Mouse (Mus musculus): ENCODE results near the gene Cab39. TPM values are rescaled to one million over a fixed set of nuclear protein-coding genes. Genes with fewer than 3 reads are reported as not detected.

Gene Cab39
- polyA plus RNA-seq, 1 experiment from 2014 or later = 74.3 TPM

- DNase-seq (ENCODE audit: low read depth, low spot score) = no peak
- ChIA-PET CTCF (interaction anchor here (2.6 kb wide), 1 partner anchor 12 kb away, joined by 14 read pairs; no protein-coding TSS in a partner anchor), POLR2A (interaction anchor here (1.4 kb wide), 1 partner anchor 50 kb away, joined by 3 read pairs; the partner anchor contains the start of gene Cab39)
- no peaks in the 10 kb centered on the region for H3K27me3 ChIP-seq
- in situ Hi-C loops (cut with MboI; ENCODE audit: low pct_unique_long_range_greater_than_20kb) = loop anchor here (5.0 kb wide), 1 partner anchor 106 kb away; no protein-coding TSS in a partner anchor
- no peak for ATAC-seq
- no peak for TF ChIP-seq CTCF (IDR thresholded peaks at IDR 0.05)
These were observed 50.1 kb downstream of the Cab39 start for GRCm38 (mm10) chr1:85843291-85843863.

DNA sequence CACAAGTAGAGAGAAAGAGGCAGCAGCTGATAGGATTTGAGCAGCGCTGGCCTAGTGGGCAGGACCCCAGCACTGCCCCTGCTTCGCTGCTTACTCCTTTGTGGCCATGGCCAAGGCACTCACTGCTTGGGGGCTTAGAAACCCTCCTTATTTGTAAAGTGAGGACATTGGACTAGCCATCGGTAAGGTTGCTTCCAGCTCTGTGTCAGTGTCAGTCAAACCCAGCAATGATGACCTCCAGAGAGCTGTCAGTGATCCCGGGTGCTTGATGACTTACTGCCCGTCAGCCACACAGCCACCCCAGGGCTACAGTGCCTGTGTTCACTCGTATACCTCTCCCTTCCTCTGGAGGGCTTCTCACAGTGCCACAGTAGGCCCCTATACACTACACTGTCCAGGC is 51.7 kb downstream of the Cab39 start:
- no peak for ATAC-seq

DNA sequence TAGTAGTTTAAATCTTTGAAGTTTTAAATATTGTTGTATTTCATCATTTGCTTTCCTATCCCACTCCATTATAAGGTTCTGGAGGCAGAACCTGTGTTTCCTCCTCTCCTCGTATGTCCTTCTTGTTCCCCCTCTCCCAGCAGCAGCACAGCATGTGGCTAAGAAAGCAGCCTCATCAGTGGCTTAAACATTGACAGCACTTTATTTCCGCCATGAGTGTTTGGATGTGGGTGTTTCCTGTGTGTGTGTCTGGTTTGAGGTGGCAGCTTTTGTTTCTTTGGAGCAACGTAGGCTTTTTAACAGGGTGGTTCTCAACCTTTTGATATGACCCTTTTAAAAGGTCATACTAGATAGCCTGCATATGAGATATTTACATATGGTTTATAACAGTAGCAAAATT is 52.2 kb downstream of the Cab39 start:
- in situ Hi-C loops (cut with MboI; ENCODE audit: low pct_unique_long_range_greater_than_20kb) = no loop called here
- no peak for TF ChIP-seq CTCF (IDR thresholded peaks at IDR 0.05)
- ChIA-PET POLR2A (interaction anchor here (0.7 kb wide), 1 partner anchor 43 kb away, joined by 3 read pairs; no protein-coding TSS in a partner anchor), CTCF (interaction anchor here (1.6 kb wide), 1 partner anchor 8 kb away, joined by 4 read pairs; no protein-coding TSS in a partner anchor)
- H3K27me3 ChIP-seq = no peaks in the 10 kb centered on the region
- no peak for ATAC-seq
- DNase-seq (ENCODE audit: low read depth, low spot score) = no peak

More for the DNA sequence above, 51.7 kb downstream of the Cab39 start:
- DNase-seq (ENCODE audit: low read depth, low spot score) = no peak
- no peak for TF ChIP-seq CTCF (IDR thresholded peaks at IDR 0.05)
- H3K27me3 ChIP-seq = no peaks in the 10 kb centered on the region
- ChIA-PET POLR2A (interaction anchor here (0.7 kb wide), 1 partner anchor 42 kb away, joined by 3 read pairs; no protein-coding TSS in a partner anchor), CTCF (no interaction called here)
- in situ Hi-C loops (cut with MboI; ENCODE audit: low pct_unique_long_range_greater_than_20kb) = loop anchor here (5.0 kb wide), 1 partner anchor 108 kb away; no protein-coding TSS in a partner anchor

DNA sequence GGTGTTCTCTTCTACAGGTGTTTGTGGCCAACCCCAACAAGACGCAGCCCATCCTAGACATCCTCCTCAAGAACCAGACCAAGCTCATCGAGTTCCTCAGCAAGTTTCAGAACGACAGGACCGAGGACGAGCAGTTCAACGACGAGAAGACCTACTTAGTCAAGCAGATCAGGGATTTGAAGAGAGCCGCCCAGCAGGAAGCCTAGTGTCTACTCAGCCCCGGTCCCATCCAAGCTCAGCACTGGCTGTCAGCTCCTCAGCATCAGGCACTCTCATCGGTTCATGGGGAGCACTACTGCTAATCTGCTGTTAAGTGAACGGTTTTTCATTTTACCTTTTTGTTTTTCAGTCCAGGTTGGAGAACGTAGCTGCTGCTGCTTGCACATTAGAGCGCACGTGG is 55.8 kb downstream of the Cab39 start:
- ATAC-seq (no peak), DNase-seq (ENCODE audit: low read depth, low spot score) (no peak)
- ChIA-PET POLR2A (no interaction called here), CTCF (interaction anchor here (1.5 kb wide), 2 partner anchors 55 to 158 kb away, joined by 6 to 7 read pairs; partner anchors contain the start of gene Cab39)
- H3K27me3 ChIP-seq = no peaks in the 10 kb centered on the region
- TF ChIP-seq CTCF (IDR thresholded peaks at IDR 0.05) = no peak
- in situ Hi-C loops (cut with MboI; ENCODE audit: low pct_unique_long_range_greater_than_20kb) = no loop called here

DNA sequence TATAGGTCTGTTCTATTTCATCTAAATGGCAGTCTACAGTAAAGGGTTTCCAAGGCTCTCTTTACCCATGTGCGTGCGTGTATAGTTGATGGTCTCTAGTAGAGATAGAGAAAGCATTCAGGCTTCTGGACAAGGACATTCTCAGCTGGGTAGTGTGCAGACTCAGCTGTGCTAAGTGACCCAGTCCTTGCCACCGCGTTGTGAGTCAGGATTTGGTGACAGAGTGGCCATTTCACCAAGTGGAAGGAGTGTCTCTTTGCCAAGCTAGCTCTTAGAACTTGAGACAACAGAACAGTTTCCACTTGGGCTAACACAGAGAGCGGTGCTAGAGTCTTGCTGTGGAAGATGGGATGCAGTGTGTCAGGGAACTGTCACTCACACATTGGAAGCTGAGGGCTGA is 57.6 kb downstream of the Cab39 start:
- ChIA-PET CTCF (interaction anchor here (0.9 kb wide), 1 partner anchor 9 kb away, joined by 3 read pairs; no protein-coding TSS in a partner anchor), POLR2A (no interaction called here)
- no peak for TF ChIP-seq CTCF (IDR thresholded peaks at IDR 0.05)
- in situ Hi-C loops (cut with MboI; ENCODE audit: low pct_unique_long_range_greater_than_20kb) = loop anchor here (5.0 to 10.0 kb wide), 3 partner anchors 84 to 1884 kb away; no protein-coding TSS in a partner anchor
- ATAC-seq = no peak
- H3K27me3 ChIP-seq = no peaks in the 10 kb centered on the region
- no peak for DNase-seq (ENCODE audit: low read depth, low spot score)

DNA sequence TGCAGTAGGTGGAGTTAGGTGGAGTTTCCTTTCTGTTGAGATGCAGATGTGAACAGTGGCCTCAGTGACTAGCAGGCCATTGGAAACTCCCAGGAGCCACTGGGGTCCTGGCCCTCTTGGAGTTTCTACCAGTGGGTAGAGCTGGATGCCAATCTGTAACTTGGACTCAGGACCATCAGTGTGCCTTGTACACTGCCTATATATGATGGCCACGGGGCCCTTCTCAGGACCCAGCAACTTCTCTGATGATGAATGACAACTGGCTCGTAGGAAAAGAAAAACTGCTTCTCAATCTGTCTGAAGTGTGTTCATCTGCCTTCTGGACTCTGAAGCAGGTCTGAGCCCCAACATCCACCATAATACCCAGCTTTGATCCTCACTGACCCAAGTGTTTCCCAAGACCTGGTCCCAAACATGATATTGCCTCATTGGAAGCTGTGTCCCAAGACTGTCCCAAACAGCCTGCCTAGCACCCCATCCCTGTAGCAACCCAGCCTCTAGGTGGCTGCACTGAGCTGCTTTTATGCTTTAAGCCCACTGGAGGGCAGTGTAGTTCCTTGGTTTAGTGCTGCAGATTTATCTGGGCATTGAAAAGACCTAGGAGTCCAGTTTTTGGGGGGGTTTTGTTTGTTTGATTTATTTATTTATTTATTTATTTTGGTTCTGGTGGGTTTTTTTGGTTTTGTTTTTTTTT is 59.9 kb downstream of the Cab39 start:
- H3K27me3 ChIP-seq = no peaks in the 10 kb centered on the region

DNA sequence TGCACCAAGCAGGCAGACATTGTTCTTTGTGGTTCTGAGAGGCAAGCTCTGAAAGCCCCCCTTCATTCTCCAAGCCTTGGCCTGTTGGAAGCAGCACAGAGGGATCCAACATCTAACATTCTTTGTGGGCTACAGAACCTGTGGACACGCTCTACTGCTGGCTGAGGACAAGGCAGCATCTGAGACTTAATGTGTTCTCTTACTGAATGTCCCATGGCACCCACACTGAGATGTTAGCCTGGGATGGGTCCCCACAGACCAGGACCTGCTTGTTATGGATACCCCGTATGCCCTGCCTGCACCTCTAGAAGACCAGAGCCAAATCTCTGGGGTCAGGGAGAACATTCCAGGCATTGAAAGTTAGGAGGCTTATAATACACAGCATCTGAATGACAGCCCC is 60.6 kb downstream of the Cab39 start:
- TF ChIP-seq CTCF (IDR thresholded peaks at IDR 0.05) = no peak
- DNase-seq (ENCODE audit: low read depth, low spot score) = no peak
- ChIA-PET CTCF (interaction anchor here (0.9 to 1.9 kb wide), 15 partner anchors 12 to 155 kb away, joined by 3 to 13 read pairs (median 3); partner anchors contain the start of gene Cab39), POLR2A (no interaction called here)
- ATAC-seq = no peak
- in situ Hi-C loops (cut with MboI; ENCODE audit: low pct_unique_long_range_greater_than_20kb) = loop anchor here (5.0 to 10.0 kb wide), 3 partner anchors 81 to 1881 kb away; no protein-coding TSS in a partner anchor
- no peaks in the 10 kb centered on the region for H3K27me3 ChIP-seq

More for the DNA sequence above, 59.9 kb downstream of the Cab39 start:
- CTCF ChIA-PET = interaction anchor here (0.6 to 1.9 kb wide), 21 partner anchors 11 to 168 kb away, joined by 3 to 13 read pairs (median 4); partner anchors contain the start of gene Cab39
- ATAC-seq = peak; percentile 91
- DNase-seq (ENCODE audit: low read depth, low spot score) = peak; percentile 24
- peak; percentile 99 for TF ChIP-seq CTCF (IDR thresholded peaks at IDR 0.05)
- POLR2A ChIA-PET = interaction anchor here (0.7 kb wide), 1 partner anchor 154 kb away, joined by 5 read pairs; no protein-coding TSS in a partner anchor
- in situ Hi-C loops (cut with MboI; ENCODE audit: low pct_unique_long_range_greater_than_20kb) = loop anchor here (5.0 to 10.0 kb wide), 3 partner anchors 82 to 1882 kb away; no protein-coding TSS in a partner anchor

GRCm38 (mm10) chr1:85854475-85854874 is 61.2 kb downstream of the Cab39 start:
- in situ Hi-C loops (cut with MboI; ENCODE audit: low pct_unique_long_range_greater_than_20kb) = loop anchor here (5.0 to 10.0 kb wide), 3 partner anchors 80 to 1880 kb away; no protein-coding TSS in a partner anchor
- no peaks in the 10 kb centered on the region for H3K27me3 ChIP-seq
- ChIA-PET CTCF (no interaction called here), POLR2A (no interaction called here)
- TF ChIP-seq CTCF (IDR thresholded peaks at IDR 0.05) = peak; percentile 21
- ATAC-seq = no peak
- no peak for DNase-seq (ENCODE audit: low read depth, low spot score)

DNA sequence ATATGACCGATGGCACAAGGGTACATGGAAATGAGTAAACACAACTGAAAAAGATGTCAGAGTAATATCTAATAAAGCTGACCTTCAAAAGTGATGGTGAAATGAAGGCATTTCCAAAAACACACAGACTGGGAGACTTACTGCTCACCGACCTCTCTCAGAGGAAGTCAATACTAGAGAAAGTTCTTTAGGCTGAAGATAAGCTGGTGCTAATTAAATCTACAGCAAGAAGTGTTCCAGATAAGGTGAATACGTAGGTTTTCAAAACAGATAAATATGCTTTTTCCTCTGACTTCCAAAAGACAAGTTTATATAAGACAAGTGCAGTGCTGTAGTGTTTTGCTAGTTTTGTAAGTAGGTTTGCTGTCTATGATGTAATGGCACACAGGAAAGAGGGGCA is 63.0 kb downstream of the Cab39 start:
- ChIA-PET CTCF (interaction anchor here (1.0 kb wide), 1 partner anchor 151 kb away, joined by 4 read pairs; no protein-coding TSS in a partner anchor), POLR2A (no interaction called here)
- no peaks in the 10 kb centered on the region for H3K27me3 ChIP-seq
- no peak for DNase-seq (ENCODE audit: low read depth, low spot score)
- in situ Hi-C loops (cut with MboI; ENCODE audit: low pct_unique_long_range_greater_than_20kb) = loop anchor here (10.0 kb wide), 2 partner anchors 79 to 1879 kb away; no protein-coding TSS in a partner anchor
- no peak for TF ChIP-seq CTCF (IDR thresholded peaks at IDR 0.05)
- no peak for ATAC-seq

DNA sequence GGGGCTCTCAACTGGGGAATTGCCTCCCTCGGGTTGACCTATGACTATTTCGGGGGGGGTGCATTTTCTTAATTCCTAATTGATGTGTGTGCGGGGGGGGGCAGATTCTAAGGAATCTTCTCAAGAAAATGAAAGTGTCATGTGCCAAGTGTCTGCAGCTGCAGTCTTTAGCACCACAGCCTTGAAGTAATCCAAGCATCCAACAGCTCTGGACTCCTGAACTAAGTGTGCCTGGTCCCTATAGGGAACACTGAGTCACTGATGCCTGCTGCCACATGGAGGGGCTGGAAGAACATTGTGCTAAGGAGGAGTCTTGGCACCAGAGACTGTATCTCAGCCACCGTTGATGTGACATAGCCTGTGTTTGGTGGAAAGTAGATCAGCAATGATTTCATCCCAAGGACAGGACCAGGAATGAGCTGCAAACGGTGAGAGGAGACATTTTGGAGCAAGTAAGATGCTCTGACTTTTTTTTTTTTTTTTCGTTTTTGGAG is 64.1 kb downstream of the Cab39 start:
- TF ChIP-seq CTCF (IDR thresholded peaks at IDR 0.05) = no peak
- no peaks in the 10 kb centered on the region for H3K27me3 ChIP-seq
- POLR2A ChIA-PET = no interaction called here
- no peak for DNase-seq (ENCODE audit: low read depth, low spot score)
- CTCF ChIA-PET = interaction anchor here (1.0 kb wide), 1 partner anchor 150 kb away, joined by 4 read pairs; no protein-coding TSS in a partner anchor
- ATAC-seq = no peak
- in situ Hi-C loops (cut with MboI; ENCODE audit: low pct_unique_long_range_greater_than_20kb) = loop anchor here (10.0 kb wide), 2 partner anchors 77 to 1877 kb away; no protein-coding TSS in a partner anchor
